Mouse (Mus musculus): ENCODE measurements around the gene Wls.
A peak's percentile ranks its signal among the peaks of the same experiment; 100 is the strongest.

Gene Wls

GRCm38 (mm10) chr3:159839481-159839880 lies at the start of gene Wls:
Gene Wls (plus strand): TSS chr3:159839672.
- peak; percentile 89 for DNase-seq (ENCODE audit: low spot score)

GRCm38 (mm10) chr3:159789781-159790180 lies 49.7 kb upstream of the Wls start:
- DNase-seq (ENCODE audit: low spot score): peak; percentile 54

GRCm38 (mm10) chr3:159831535-159831934 lies 7.9 kb upstream of the Wls start:
- DNase-seq (ENCODE audit: low spot score): no peak

- peak; percentile 83 for DNase-seq (ENCODE audit: low spot score)
Measured at GRCm38 (mm10) chr3:159840002-159840816, 737 bp downstream of the Wls start.

GRCm38 (mm10) chr3:159840817-159841390 lies 1.4 kb downstream of the Wls start:
- DNase-seq (ENCODE audit: low spot score): peak; percentile 27

DNA sequence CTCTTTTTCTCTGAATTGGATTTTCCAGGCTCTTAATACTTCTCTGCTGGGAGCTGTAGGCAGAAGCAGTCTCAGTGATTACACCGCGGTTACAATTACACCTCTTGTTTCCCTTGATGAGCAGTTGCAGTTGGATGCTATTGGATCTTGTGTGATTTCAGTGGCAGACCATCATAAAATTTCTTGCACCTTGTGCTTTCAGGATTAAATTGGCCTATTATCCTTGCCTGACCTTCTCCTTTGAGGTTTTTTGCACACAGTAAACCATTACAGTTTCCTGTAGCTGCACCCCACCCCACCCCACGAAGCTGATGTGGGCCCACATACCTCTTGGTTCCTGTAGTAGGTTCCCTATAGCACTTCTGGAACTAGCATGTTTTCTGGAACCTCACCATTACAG lies 2.0 kb downstream of the Wls start:
- peak; percentile 17 for DNase-seq (ENCODE audit: low spot score)

DNA sequence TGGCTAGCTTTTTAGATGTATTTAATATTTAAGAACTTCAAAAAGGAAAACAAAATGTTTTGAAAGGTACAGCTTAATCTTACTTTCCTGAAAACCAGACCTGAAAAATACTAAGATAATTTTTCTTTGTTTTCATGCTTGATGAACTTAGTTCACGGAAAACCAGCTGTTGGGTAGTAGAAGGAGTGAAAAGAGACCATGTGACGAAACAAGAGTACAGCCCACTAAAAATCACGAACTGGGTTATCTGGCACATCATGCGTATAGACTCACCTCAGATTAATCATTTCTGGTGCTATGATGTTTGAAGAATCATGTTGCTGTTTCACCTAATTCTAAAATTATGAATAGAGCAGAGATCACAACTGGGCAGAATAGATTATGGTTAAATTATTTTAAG lies 3.7 kb downstream of the Wls start:
- no peak for DNase-seq (ENCODE audit: low spot score)

DNA sequence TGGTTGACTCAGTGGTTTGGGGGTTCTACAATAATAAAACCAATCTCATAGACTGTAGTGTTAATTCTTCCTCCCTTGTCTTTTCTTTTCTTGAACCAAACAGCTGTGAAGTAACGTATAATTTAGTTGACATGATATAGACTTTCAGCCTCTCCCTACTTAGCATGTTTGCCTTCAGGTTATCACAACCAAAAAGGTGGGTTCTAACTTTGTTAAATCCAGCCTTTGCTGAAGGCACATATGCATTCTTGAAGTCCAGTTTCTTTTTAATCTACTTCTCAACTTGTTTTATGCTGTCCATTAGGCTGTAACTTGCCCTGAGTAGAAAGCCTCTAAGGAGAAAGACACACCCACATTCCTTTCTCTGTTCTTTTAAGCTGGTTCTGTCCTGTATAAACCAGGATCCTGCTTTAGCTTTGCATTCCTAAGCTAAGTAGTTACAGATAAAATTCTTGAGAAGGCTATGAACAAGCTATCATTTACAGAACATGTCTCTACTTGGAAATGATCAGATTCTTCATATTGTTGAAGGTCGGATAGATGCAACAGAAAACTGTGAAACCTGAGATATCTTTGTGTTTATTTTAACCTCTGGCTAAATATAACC lies 8.0 kb downstream of the Wls start:
- DNase-seq (ENCODE audit: low spot score): peak; percentile 58

DNA sequence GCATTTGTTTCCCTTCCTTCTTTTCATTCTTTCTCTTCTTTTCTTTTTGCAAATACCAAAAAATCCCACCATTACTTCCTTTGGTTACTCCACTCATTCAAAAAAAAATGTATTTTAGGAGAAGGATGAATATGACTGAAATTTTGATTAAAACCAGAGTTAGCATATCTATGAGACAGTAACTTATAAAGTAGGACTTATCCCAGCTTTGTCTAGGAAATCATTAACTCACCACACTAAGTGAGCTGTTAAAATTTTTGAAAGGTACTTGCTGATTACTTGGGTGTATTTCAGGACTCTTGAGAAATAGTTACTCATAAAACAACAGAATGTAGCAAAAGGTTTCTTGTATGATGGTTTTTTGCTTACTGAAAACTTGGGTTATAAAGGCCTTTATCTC lies 8.7 kb downstream of the Wls start:
- DNase-seq (ENCODE audit: low spot score): no peak

DNA sequence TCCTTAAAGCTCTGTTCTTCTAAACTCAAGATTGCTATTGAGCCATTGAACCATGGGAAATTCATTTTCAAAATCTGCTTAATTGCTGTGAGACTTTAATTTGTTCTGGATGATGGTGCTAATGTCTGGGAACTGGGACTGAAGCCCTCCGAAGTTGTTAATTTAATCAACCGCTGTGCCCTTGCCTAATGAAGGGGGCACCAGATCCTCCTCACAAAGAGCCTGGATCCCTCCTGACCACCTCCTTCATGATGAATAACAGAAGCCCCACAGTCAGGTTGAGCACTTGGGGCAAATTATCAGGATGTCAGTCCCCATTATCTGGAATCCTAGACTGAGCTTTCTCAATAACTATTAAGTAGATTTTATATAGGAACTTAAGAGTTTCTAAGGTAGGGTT lies 12.0 kb downstream of the Wls start:
- DNase-seq (ENCODE audit: low spot score): peak; percentile 41

DNA sequence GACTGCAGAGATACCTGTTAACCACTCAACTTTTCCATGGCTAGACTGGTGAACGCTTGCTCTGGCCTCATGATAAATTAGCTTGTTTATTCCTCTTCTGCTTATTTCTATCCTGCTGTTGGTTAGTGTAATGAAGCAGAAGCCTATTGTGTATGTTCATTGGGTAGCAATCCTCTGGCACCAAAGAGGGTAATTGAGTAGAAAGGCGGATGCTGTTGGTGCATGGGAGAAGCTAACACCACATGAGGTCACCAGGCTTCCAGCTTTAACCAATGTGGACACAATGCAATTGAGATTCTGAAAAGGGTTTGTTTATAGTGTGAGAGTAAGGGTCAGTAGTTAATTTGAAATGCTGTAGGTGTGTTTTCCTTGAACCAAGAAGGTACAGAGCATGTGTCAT lies 12.5 kb downstream of the Wls start:
- DNase-seq (ENCODE audit: low spot score): peak; percentile 73

DNA sequence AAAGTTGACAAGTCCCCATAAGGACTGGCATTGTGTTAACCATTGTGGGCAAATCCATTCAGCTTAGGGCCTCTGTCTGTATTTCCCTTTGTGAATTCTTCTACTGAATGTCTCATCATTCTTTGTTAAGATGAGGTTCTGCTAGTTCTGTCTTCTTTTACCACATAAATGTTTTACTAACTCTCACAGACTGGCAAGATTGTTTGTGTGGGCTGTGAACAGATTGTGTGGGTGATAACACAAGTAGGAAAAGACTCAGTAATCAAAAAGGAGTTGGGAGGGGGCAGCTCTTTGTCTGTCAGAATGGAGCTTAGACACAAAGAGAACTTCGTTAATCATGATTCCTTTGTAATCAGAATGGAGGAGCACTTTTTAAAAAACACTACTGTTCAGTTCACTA lies 17.6 kb downstream of the Wls start:
- peak; percentile 15 for DNase-seq (ENCODE audit: low spot score)

DNA sequence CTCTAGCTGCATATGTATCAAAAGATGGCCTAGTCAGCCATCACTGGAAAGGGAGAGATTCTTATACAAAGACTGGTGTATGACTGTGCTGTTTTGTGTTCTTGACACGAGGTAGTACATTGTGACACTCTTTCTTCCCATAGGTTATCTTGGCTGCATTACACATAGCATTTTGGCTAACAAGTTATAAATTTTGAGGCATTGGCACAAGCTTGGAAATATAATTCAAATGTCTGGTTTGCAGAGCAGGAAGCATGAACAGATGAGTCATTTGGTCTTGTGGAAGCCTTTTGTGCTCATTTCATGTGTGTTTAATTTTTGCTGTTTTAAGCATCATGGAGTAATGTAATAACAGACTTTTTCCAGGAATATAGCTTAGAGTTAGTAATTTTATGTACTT lies 26.2 kb downstream of the Wls start:
- DNase-seq (ENCODE audit: low spot score): no peak

GRCm38 (mm10) chr3:159878983-159879382 lies 39.5 kb downstream of the Wls start:
- no peak for DNase-seq (ENCODE audit: low spot score)

- no peak for DNase-seq (ENCODE audit: low spot score)
Measured at GRCm38 (mm10) chr3:159883325-159883724, 43.9 kb downstream of the Wls start.

DNA sequence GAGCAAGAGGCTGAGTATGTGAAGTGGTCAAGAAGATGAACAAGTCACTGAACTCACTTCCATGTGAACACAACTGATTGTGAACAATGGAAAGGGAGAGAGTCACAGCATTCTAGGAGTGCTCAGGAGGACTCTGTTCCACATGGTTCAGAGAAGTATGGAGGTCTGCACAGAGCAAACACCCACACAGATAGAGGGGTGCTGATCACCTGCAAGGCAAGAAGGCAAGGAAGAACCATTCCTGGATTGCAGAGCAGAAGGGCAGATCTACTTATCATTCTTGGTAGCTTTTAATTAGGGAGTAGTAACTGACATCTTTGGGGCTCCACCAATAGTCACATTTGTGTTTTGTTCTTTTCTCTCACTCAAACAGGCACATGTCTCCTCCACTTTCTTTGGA lies 45.3 kb downstream of the Wls start:
- no peak for DNase-seq (ENCODE audit: low spot score)

- peak; percentile 74 for DNase-seq (ENCODE audit: low spot score)
Measured at GRCm38 (mm10) chr3:159885271-159885670, 45.8 kb downstream of the Wls start.

GRCm38 (mm10) chr3:159885781-159886400 lies 46.4 kb downstream of the Wls start:
- DNase-seq (ENCODE audit: low spot score): peak; percentile 14

DNA sequence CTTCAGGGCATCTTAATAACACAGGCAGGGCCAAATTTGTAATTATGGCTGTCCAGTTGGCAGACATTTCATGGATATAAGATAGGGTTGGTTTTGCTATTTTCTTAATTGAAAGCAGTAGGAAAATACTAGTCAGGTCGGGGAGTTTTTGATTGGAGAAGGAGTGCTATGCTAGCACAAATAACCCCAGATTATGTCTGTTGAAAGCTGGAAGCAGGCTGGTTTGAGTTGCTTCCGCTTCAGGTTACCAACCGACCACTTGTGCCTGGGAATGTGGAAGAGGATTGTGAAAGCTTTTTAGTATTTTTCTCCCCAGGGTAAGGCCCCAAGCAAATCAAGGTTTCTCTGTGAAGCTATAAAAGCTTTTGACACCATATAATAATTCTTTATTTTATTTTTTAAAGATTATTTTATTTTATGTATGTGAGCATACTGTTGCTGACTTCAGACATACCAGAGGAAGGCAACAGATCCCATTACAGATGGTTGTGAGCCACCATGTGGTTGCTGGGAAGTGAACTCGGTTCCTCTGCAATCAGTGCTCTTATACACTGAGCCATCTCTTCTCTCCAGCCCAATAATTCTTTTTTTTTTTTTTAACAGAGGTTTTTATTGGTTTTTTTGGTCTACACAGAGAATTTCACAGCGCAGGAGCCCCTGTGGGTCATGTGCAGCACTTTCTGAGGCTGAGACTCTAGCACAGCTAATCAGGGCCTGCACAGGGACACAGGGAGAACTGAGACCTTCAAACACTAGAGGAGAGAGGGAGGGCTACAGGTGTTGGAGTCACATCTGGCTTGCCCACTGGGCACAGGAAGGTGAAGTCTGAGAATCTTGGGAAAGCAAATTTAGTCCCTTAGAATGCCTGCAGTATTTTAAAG lies 50.9 kb downstream of the Wls start:
- DNase-seq (ENCODE audit: low spot score): no peak

GRCm38 (mm10) chr3:159891057-159891752 lies 51.7 kb downstream of the Wls start:
- DNase-seq (ENCODE audit: low spot score): no peak

DNA sequence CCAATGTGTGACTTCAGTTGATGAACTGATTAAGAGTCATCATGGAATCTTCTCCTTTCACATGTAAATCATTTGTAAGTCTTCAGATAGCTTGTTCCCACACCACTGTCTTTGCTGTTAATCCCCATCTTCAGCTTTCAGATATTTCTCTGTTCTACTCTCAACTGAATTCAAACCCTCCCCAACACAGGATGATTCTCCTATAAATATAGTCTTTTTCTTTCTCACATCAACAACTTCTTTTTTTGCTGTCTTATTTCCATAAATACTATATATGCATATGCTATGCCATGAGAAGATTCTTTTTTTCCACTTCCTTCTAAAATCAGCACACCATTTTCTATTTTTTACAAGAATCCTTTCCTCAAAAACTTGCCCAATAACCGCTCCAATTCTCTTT lies 67.9 kb downstream of the Wls start:
- DNase-seq (ENCODE audit: low spot score): no peak

Measured in embryo, embryonic 10 days (tissue).